Mouse (Mus musculus) gastrocnemius, postnatal 36 days (tissue): Measurements from ENCODE around the gene Pdzd2. TPM values are rescaled to one million over a fixed set of nuclear protein-coding genes. Genes with fewer than 3 reads are reported as not detected.

Experiments
- DNase-seq, 2 experiments: peaks; one replicate each; pipeline ENCODE4 v3.0.0; 2022
- intact Hi-C: fragments of 180-260 bp; cut with DNase I; formaldehyde crosslinking; loops from one replicate; pipeline ENCODE4 v1.15.1; 2025
- total RNA-seq, 2 experiments: library from RNA; stranded (reverse); gene quantifications; 2 replicates each; pipeline ENCODE4 v1.2.3; 2021

Pdzd2 gene
- total RNA-seq, 2 experiments from 2014 or later: 17.0 to 19.0 TPM

GRCm38 (mm10) chr15:12680750-12681149 lies 59.0 kb downstream of the Pdzd2 start:
- intact Hi-C loops: no loop called here

GRCm38 (mm10) chr15:12679996-12680395 lies 59.7 kb downstream of the Pdzd2 start:
- intact Hi-C loops: no loop called here
- DNase-seq: no peak

More at GRCm38 (mm10) chr15:12680750-12681149, 59.0 kb downstream of the Pdzd2 start:
- peak; percentile 34 to 36 for DNase-seq

DNA sequence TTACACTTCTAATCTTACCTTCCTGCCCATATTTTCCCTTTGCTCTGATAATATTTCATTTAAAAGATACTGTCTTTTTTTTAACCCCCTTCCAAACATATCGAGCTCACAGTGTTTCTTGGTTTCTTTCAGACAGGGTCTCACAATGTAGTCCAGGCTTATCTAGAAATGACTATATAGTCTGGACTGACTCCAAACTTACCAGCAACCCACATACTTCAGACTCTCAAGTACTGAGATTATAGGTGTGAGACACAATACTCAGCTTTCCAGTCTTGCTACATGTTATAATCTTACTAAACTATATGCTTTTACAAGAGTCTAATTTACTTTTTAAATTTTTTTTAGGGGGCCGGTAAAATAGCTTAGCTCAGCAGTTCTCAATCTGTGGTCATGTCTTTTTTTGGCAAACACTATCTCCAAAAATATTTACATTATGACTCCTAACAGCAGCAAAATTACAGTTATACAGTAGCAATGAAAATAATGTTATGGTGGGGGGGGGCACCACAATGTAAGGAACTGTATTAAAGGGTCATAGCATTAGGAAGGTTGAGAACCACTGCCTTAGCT lies 61.1 kb downstream of the Pdzd2 start:
- intact Hi-C loops: no loop called here

GRCm38 (mm10) chr15:12675366-12675765 lies 64.4 kb downstream of the Pdzd2 start:
- intact Hi-C loops: no loop called here
- no peak for DNase-seq

More for the DNA sequence above, 61.1 kb downstream of the Pdzd2 start:
- DNase-seq: no peak

DNA sequence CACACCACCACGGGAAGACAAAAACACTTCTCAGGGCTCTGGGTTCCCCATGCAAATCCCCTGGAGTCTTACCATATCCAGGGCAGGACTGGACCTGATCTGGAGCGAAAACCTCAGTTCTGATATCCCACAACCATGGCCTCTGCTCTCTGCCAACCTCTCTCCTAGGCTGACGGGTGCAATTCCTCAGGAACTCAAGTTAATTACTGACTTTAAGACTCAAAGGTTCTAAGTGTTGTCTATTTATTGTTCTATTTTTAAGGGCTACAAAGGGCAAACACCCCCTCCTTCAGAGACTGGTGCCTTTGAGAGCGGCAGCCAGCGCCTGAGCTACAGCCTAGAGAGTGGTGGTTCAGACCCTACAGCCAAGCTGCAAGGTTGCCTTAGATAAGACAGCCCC lies 65.7 kb downstream of the Pdzd2 start:
- intact Hi-C loops: no loop called here
- DNase-seq: no peak

DNA sequence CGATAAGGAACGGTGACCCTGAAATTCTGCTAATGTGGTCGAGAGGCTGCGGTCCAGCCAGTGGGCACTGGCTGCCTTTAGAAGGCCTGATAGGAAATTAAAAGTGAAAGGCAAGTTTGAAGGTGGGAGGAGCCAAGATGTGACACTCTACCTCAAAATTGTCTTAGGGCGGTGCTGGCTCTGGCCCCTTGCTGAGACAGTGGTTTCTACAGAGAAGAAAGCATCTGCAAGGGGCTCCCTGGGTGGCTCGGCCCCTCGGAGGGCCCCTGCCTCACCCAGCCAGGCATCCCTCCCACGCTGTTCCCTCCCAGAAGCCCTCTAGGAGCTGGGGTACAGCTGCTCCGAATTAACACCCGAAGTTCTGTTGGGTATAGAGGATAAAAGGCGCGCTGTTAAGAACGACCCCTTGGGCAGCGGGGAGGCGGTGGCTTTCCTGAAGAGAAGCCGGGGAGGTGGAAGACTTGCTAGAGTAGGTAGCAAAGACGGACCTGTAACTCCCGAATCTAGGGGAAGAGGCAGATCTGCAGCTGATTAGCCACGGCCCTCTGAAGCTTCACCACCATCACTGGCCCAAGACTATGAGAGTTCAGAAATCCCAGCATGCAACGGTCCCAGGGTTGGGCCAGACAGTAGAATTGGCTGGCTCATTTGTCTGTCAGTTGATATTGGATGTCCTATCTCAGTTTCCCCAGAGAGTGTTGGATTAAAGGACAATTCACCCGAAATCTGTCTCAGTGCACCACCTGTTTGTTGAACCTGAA lies 71.8 kb downstream of the Pdzd2 start:
- intact Hi-C loops: no loop called here
- no peak for DNase-seq

DNA sequence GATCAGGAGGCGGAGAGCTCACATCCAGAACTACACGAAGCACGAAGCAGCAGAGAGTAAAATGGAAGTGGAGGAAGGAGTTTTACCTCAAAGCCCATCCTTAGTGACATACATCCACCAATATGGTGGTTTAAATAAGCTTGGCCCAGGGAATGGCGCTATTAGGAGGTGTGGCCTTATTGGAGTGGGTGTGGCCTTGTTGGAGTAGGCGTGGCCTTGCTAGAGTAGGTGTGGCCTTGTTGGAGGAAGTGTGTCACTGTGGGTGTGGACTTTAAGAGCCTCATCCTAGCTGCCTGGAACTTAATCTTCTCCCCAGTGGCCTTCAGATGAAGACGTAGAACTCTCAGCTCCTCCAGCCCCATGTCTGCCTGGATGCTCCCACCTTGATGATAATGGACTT lies 73.8 kb downstream of the Pdzd2 start:
- DNase-seq: no peak
- intact Hi-C loops: no loop called here

GRCm38 (mm10) chr15:12663351-12663750 lies 76.4 kb downstream of the Pdzd2 start:
- intact Hi-C loops: no loop called here

GRCm38 (mm10) chr15:12660320-12660719 lies 79.4 kb downstream of the Pdzd2 start:
- intact Hi-C loops: no loop called here
- no peak for DNase-seq

More at GRCm38 (mm10) chr15:12663351-12663750, 76.4 kb downstream of the Pdzd2 start:
- DNase-seq: no peak

GRCm38 (mm10) chr15:12655959-12656662 lies 83.6 kb downstream of the Pdzd2 start:
- intact Hi-C loops: no loop called here
- DNase-seq: no peak

- DNase-seq: no peak
- intact Hi-C loops: no loop called here
Measured at GRCm38 (mm10) chr15:12655316-12655715, 84.4 kb downstream of the Pdzd2 start.

- intact Hi-C loops: no loop called here
Measured at GRCm38 (mm10) chr15:12652336-12653031, 87.2 kb downstream of the Pdzd2 start.

DNA sequence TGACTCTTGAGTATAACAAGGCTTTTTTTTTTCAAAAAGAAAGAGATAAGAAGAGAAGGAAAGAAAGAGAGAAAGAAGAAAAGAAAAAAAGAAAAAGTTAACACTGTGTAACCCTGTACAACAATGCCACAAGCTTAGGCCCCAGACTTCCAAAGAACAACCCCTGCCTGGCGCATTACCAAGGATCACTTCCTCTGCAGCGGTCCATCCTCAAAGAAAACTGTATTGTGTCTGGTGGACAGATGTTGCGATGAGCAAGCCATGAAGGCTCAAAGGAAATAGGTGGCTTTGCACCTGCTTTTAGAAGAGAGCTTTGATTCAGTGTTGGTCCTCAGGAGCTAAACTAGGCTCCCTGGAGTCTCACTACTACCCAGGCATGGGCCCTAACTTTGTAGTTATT lies 89.5 kb downstream of the Pdzd2 start:
- no peak for DNase-seq
- intact Hi-C loops: no loop called here

More at GRCm38 (mm10) chr15:12652336-12653031, 87.2 kb downstream of the Pdzd2 start:
- DNase-seq: no peak

DNA sequence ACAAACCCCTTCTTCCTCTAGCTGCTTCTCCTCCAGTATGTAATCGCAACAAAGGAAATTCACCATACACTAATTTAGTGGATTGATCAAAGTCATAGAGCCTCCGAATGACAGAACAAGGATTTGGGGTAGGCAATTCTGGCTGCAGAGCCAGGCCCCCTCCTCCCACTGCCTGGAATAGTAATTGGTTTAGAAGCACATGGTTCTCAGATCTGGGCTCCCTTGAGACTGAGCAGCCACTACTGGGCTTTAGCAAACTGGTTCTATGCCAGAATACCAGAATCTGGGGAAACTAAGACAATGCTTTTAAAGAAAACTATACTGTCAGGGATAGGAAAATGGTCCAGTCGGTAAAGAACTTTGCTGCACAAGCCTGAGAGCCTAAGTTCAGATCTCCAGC lies 90.0 kb downstream of the Pdzd2 start:
- DNase-seq: no peak
- intact Hi-C loops: no loop called here

- no peak for DNase-seq
- intact Hi-C loops: no loop called here
Measured at GRCm38 (mm10) chr15:12649131-12649530, 90.6 kb downstream of the Pdzd2 start.

GRCm38 (mm10) chr15:12640755-12641154 lies 99.0 kb downstream of the Pdzd2 start:
- intact Hi-C loops: no loop called here
- peak in 1 of 2 experiments; percentile 22 for DNase-seq

DNA sequence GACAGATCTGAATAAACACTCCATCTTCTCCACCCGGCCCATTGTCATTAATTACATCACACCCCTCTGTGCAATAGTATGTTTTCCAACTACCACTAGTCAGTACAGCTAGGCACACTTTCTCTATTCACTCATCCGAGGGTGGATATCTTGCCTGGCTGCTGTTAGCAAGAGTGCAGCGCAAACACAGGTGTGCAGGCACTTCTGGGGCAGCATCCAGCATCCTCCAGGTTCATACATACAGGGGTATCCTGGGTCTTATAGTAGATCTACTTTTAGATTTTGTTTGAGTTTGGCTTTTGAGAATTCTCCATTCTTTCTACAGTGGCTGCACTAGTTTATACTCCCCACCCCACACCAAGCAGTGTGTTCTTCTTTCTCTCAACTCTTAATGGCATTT lies 99.9 kb downstream of the Pdzd2 start:
- intact Hi-C loops: no loop called here

DNA sequence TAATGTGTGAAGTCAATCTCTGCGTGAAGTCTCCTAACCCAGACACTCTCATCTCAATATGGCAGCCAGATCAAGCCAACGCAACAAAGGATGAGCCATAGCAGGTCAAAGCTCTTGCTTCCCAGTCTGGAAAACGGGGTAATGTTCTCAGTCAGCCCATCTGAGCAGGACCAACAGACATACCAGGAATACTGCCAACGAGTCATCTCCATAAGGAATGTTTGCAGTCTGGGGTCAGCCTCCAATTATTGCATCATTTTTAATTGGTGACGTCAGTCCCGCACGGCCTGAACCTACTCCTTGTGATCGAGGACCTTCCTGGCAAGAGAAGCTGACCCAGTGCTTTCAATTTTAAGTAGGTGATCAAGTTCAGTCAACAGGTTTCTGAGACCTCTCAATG lies 100.5 kb downstream of the Pdzd2 start:
- intact Hi-C loops: no loop called here
- DNase-seq: peak in 1 of 2 experiments; percentile 4

More for the DNA sequence above, 99.9 kb downstream of the Pdzd2 start:
- no peak for DNase-seq

- DNase-seq: peak in 1 of 2 experiments; percentile 10
- intact Hi-C loops: no loop called here
Measured at GRCm38 (mm10) chr15:12638370-12639030, 101.2 kb downstream of the Pdzd2 start.

GRCm38 (mm10) chr15:12637511-12637910 lies 102.2 kb downstream of the Pdzd2 start:
- DNase-seq: peak in 1 of 2 experiments; percentile 10

More at GRCm38 (mm10) chr15:12637511-12637910, 102.2 kb downstream of the Pdzd2 start:
- intact Hi-C loops: no loop called here
